Mouse (Mus musculus) frontal cortex, postnatal 10 days (tissue): ENCODE data around the gene Hist1h2ad.
A peak's percentile ranks its signal among the peaks of the same experiment; 100 is the strongest.
"Not testable (repeated sequence)": the region's sequence is repeated elsewhere in the genome, so short reads cannot be mapped to it uniquely, and the experiment has no call there.

Experiments
- DNase-seq, 2 experiments: peaks; one replicate each; pipeline ENCODE4 v3.0.0; 2022; ENCODE audit warnings: low spot score in 2 of 2, mixed read lengths in 1 of 2

The Hist1h2ad gene

GRCm38 (mm10) chr13:23583387-23584068 is 9.3 kb downstream of the Hist1h2ad start:
- DNase-seq = no peak

GRCm38 (mm10) chr13:23584331-23584730 is 10.2 kb downstream of the Hist1h2ad start:
- DNase-seq = no peak

GRCm38 (mm10) chr13:23585029-23585441 is 10.9 kb downstream of the Hist1h2ad start:
- DNase-seq = peak in 1 of 2 experiments; percentile 61

- peak; percentile 60 to 65 for DNase-seq
Observed at GRCm38 (mm10) chr13:23585442-23586098, 11.4 kb downstream of the Hist1h2ad start.

- DNase-seq = no peak
Observed at GRCm38 (mm10) chr13:23586099-23586939, 12.1 kb downstream of the Hist1h2ad start.

GRCm38 (mm10) chr13:23586940-23587225 is 12.7 kb downstream of the Hist1h2ad start:
- no peak for DNase-seq

- no peak for DNase-seq
Observed at GRCm38 (mm10) chr13:23591206-23591605, 17.0 kb downstream of the Hist1h2ad start.

GRCm38 (mm10) chr13:23591886-23592285 is 17.7 kb downstream of the Hist1h2ad start:
- DNase-seq = not testable (repeated sequence)

- no peak for DNase-seq
Observed at GRCm38 (mm10) chr13:23592614-23593013, 18.4 kb downstream of the Hist1h2ad start.

- no peak for DNase-seq
Observed at GRCm38 (mm10) chr13:23593051-23593770, 19.0 kb downstream of the Hist1h2ad start.

- DNase-seq = no peak
Observed at GRCm38 (mm10) chr13:23595185-23595584, 21.0 kb downstream of the Hist1h2ad start.

- no peak for DNase-seq
Observed at GRCm38 (mm10) chr13:23595622-23596372, 21.6 kb downstream of the Hist1h2ad start.

GRCm38 (mm10) chr13:23597957-23598356 is 23.8 kb downstream of the Hist1h2ad start:
- DNase-seq = peak in 1 of 2 experiments; percentile 67

GRCm38 (mm10) chr13:23603182-23603699 is 29.1 kb downstream of the Hist1h2ad start:
- no peak for DNase-seq

GRCm38 (mm10) chr13:23604452-23604851 is 30.3 kb downstream of the Hist1h2ad start:
- no peak for DNase-seq

GRCm38 (mm10) chr13:23605052-23605451 is 30.9 kb downstream of the Hist1h2ad start:
- DNase-seq = no peak

- no peak for DNase-seq
Observed at GRCm38 (mm10) chr13:23609209-23609608, 35.0 kb downstream of the Hist1h2ad start.

- no peak for DNase-seq
Observed at GRCm38 (mm10) chr13:23609844-23610243, 35.7 kb downstream of the Hist1h2ad start.

GRCm38 (mm10) chr13:23610393-23610792 is 36.2 kb downstream of the Hist1h2ad start:
- DNase-seq = no peak

GRCm38 (mm10) chr13:23611638-23612037 is 37.5 kb downstream of the Hist1h2ad start:
- no peak for DNase-seq
